Mouse (Mus musculus): Measurements from ENCODE around the gene Obp1a. TPM values are rescaled to one million over a fixed set of nuclear protein-coding genes. Genes with fewer than 3 reads are reported as not detected.

Obp1a gene
- polyA plus RNA-seq (2014; fragmentation: Illumina TruSeq; extraction: RNeasy Lipid Tissue Mini Kit (QIAGEN cat#74804); ENCODE audit: low read depth, low replicate concordance): not detected

DNA sequence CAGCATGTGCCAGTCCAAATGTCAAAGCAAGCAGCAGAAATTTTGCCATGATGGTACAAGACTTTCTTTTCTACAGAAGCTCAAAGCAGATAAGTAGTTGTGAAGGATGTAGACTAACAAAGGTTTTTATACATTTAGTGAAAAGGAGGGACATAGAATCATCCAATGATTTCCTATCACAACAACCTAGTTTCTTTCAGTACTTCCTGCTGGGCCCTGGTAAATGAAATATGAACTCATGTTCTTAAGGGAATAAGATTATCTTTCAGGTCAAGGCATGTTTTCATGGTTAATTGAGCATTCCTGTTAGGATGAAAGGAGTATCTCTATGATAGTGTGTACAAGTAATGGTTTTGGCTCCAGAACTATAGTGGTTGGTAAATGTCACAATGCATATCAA is at the start of gene Obp1a:
Obp1a (minus strand) TSS at position 101 of the 400 bp plus-strand sequence.

DNA sequence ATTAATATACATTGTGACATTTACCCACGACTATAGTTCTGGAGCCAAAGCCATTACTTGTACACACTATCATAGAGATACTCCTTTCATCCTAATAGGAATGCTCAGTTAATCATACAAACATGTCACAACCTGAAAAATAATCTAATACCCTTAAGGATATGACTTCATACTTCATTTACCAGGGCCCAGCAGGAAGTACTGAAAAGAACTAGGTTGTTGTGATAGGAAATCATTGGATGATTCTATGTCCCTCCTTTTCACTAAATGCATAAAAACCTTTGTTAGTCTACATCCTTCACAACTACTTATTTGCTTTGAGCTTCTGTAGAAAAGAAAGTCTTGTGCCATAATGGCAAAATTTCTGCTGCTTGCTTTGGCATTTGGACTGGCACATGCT is 34.0 kb upstream of the Obp1a start, which contains the start of gene Gm5938:
Gm5938 (plus strand) TSS at position 301 of the 400 bp plus-strand sequence.

Other genes with a start within 250 kb of the Obp1a start
- gene Pbsn, start 237.8 kb downstream of the Obp1a start, polyA plus RNA-seq (2014; fragmentation: Illumina TruSeq; extraction: RNeasy Lipid Tissue Mini Kit (QIAGEN cat#74804); ENCODE audit: low read depth, low replicate concordance): not detected
- 4.2 TPM for gene Gm14744, start 226.6 kb downstream of the Obp1a start, polyA plus RNA-seq (2014; fragmentation: Illumina TruSeq; extraction: RNeasy Lipid Tissue Mini Kit (QIAGEN cat#74804); ENCODE audit: low read depth, low replicate concordance)
- 0.88 TPM for gene 5430402E10Rik, start 166.3 kb downstream of the Obp1a start, polyA plus RNA-seq (2014; fragmentation: Illumina TruSeq; extraction: RNeasy Lipid Tissue Mini Kit (QIAGEN cat#74804); ENCODE audit: low read depth, low replicate concordance)
- not detected for gene Gm5938, start 34.1 kb upstream of the Obp1a start, polyA plus RNA-seq (2014; fragmentation: Illumina TruSeq; extraction: RNeasy Lipid Tissue Mini Kit (QIAGEN cat#74804); ENCODE audit: low read depth, low replicate concordance)
- gene Obp1b, start 95.4 kb upstream of the Obp1a start, polyA plus RNA-seq (2014; fragmentation: Illumina TruSeq; extraction: RNeasy Lipid Tissue Mini Kit (QIAGEN cat#74804); ENCODE audit: low read depth, low replicate concordance): not detected
- not detected for gene Gm14743, start 154.5 kb upstream of the Obp1a start, polyA plus RNA-seq (2014; fragmentation: Illumina TruSeq; extraction: RNeasy Lipid Tissue Mini Kit (QIAGEN cat#74804); ENCODE audit: low read depth, low replicate concordance)